Mouse (Mus musculus): ENCODE measurements at regions not wholly inside any gene's neighbourhood (a gene's known extent, or its start where the extent isn't known, plus 50 kb on each side); places are given as distances from the start of the nearest gene placed in this dataset.

- H3K4me1 ChIP-seq (ENCODE audit: control insufficient read depth in 1 of 2, insufficient read depth in 2 of 2, low read length in 2 of 2), result no peaks in the 10 kb centered on the region
- no peak overlapping the region for H3K9ac ChIP-seq (ENCODE audit: control insufficient read depth, low read depth, low read length, poor library complexity, severe bottlenecking)
- no peak overlapping the region for H3K4me3 ChIP-seq (ENCODE audit: control insufficient read depth in 1 of 2, insufficient read depth in 1 of 2, low read depth in 2 of 2, low read length in 2 of 2)
- DNase-seq (ENCODE audit: low read depth, low spot score), result no peak
- no peaks in the 10 kb centered on the region for H3K9me3 ChIP-seq (replicated peaks; ENCODE audit: insufficient read depth, low read length)
- H3K79me2 ChIP-seq (ENCODE audit: control insufficient read depth, insufficient read depth, low read length, poor library complexity), result no peaks in the 10 kb centered on the region
- no peak overlapping the region for H3K27ac ChIP-seq (ENCODE audit: control insufficient read depth, low read depth, low read length)
- H3K27me3 ChIP-seq (ENCODE audit: control insufficient read depth in 1 of 2, insufficient read depth in 2 of 2, low read length in 2 of 2), result no peaks in the 10 kb centered on the region
- TF ChIP-seq HCFC1 (IDR thresholded peaks at IDR 0.05; ENCODE audit: low read depth, low read length), result no peak
- no peak for TF ChIP-seq MAZ (IDR thresholded peaks at IDR 0.05; ENCODE audit: low read depth, low read length)
- no peak for TF ChIP-seq CHD2 (IDR thresholded peaks at IDR 0.05; ENCODE audit: low read length)
- no peak for TF ChIP-seq TBP (IDR thresholded peaks at IDR 0.05; ENCODE audit: low read depth, low read length)
- no peaks in the 10 kb centered on the region for H3K36me3 ChIP-seq (ENCODE audit: control insufficient read depth in 1 of 2, insufficient read depth in 2 of 2, low read length in 2 of 2)
Measured at GRCm38 (mm10) chr12:29075096-29075852, 323.7 kb downstream of the Eipr1 start.

- Histone ChIP-seq H3K27ac (ENCODE audit: control insufficient read depth, low read depth, low read length) (no peak overlapping the region), H3K4me1 (ENCODE audit: control insufficient read depth in 1 of 2, insufficient read depth in 2 of 2, low read length in 2 of 2) (no peaks in the 10 kb centered on the region), H3K9me3 (replicated peaks; ENCODE audit: insufficient read depth, low read length) (no peaks in the 10 kb centered on the region), H3K9ac (ENCODE audit: control insufficient read depth, low read depth, low read length, poor library complexity, severe bottlenecking) (no peak overlapping the region), H3K36me3 (ENCODE audit: control insufficient read depth in 1 of 2, insufficient read depth in 2 of 2, low read length in 2 of 2) (no peaks in the 10 kb centered on the region), H3K79me2 (ENCODE audit: control insufficient read depth, insufficient read depth, low read length, poor library complexity) (no peaks in the 10 kb centered on the region), H3K27me3 (ENCODE audit: control insufficient read depth in 1 of 2, insufficient read depth in 2 of 2, low read length in 2 of 2) (no peaks in the 10 kb centered on the region), H3K4me3 (ENCODE audit: control insufficient read depth in 1 of 2, insufficient read depth in 1 of 2, low read depth in 2 of 2, low read length in 2 of 2) (no peak overlapping the region)
- no peak for DNase-seq (ENCODE audit: low read depth, low spot score)
- no peak for TF ChIP-seq SMC3 (IDR thresholded peaks at IDR 0.05; ENCODE audit: low read depth, low read length)
- TF ChIP-seq TAL1 (IDR thresholded peaks at IDR 0.05; ENCODE audit: low read length), result no peak
- TF ChIP-seq ZC3H11A (IDR thresholded peaks at IDR 0.05; ENCODE audit: low read depth, low read length), result no peak
- no peak for TF ChIP-seq GATA1 (IDR thresholded peaks at IDR 0.05; ENCODE audit: low read depth, low read length)
- no peak for TF ChIP-seq BHLHE40 (IDR thresholded peaks at IDR 0.05; ENCODE audit: borderline replicate concordance, low read depth, low read length)
- TF ChIP-seq CHD1 (IDR thresholded peaks at IDR 0.05; ENCODE audit: low read depth, low read length), result no peak
- TF ChIP-seq MAZ (IDR thresholded peaks at IDR 0.05; ENCODE audit: low read depth, low read length), result no peak
- no peak for TF ChIP-seq EP300 (IDR thresholded peaks at IDR 0.05; ENCODE audit: low read depth in 1 of 2, low read length in 2 of 2)
- no peak for TF ChIP-seq TCF12 (IDR thresholded peaks at IDR 0.05; ENCODE audit: low read depth, low read length)
- TF ChIP-seq ETS1 (IDR thresholded peaks at IDR 0.05; ENCODE audit: low read depth, low read length), result no peak
- TF ChIP-seq MXI1 (IDR thresholded peaks at IDR 0.05; ENCODE audit: low read depth, low read length), result no peak
- no peak for TF ChIP-seq GABPA (IDR thresholded peaks at IDR 0.05; ENCODE audit: low read depth, low read length)
- TF ChIP-seq USF2 (IDR thresholded peaks at IDR 0.05; ENCODE audit: borderline replicate concordance in 1 of 2, insufficient read depth in 1 of 2, low read depth in 1 of 2, low read length in 2 of 2), result no peak
- no peak for TF ChIP-seq CTCF (IDR thresholded peaks at IDR 0.05 in 2 of 3, conservative IDR thresholded peaks at IDR 0.05 in 1 of 3; ENCODE audit: control insufficient read depth in 1 of 3, insufficient read depth in 1 of 3, low read depth in 2 of 3, low read length in 3 of 3, poor library complexity in 1 of 3, severe bottlenecking in 1 of 3)
- no peak for TF ChIP-seq TBP (IDR thresholded peaks at IDR 0.05; ENCODE audit: low read depth, low read length)
- TF ChIP-seq MYC (IDR thresholded peaks at IDR 0.05; ENCODE audit: low read depth, low read length), result no peak
- TF ChIP-seq POLR2A (IDR thresholded peaks at IDR 0.05; ENCODE audit: control insufficient read depth in 1 of 2, insufficient read depth in 1 of 2, low read depth in 1 of 2, low read length in 2 of 2, poor library complexity in 1 of 2), result no peak
- no peak for TF ChIP-seq MEF2A (IDR thresholded peaks at IDR 0.05; ENCODE audit: extremely low read depth, insufficient replicate concordance, low read depth, low read length, poor library complexity, severe bottlenecking)
- TF ChIP-seq UBTF (IDR thresholded peaks at IDR 0.05; ENCODE audit: borderline replicate concordance, insufficient read depth, low read depth, low read length), result no peak
- TF ChIP-seq HCFC1 (IDR thresholded peaks at IDR 0.05; ENCODE audit: low read depth, low read length), result no peak
Measured at GRCm38 (mm10) chr12:29076606-29077005, 325.0 kb downstream of the Eipr1 start.

Data from MEL (cell line).